Mouse (Mus musculus) hindbrain, postnatal 0 days (tissue): ENCODE measurements at regions not wholly inside any gene's neighbourhood (a gene's known extent, or its start where the extent isn't known, plus 50 kb on each side); places are given as distances from the start of the nearest gene placed in this dataset.

Experiments
- ATAC-seq: fragments of 200-750 bp; cut with Nextera tagmentation; 2 replicates; pipeline ENCODE4 v1.8.0; 2017; ENCODE audit warnings: mild to moderate bottlenecking, moderate TSS enrichment, moderate library complexity
- DNase-seq: peaks from one replicate; pipeline ENCODE4 v3.0.0-alpha.2; 2015; ENCODE audit warnings: low spot score
- H3K27ac ChIP-seq: fragments of 300-500 bp; sonication (generic); 2 replicates; pipeline ENCODE4 v1.5.1; 2014; ENCODE audit warnings: mild to moderate bottlenecking
- H3K27me3 ChIP-seq: fragments of 300-500 bp; sonication (generic); 2 replicates; pipeline ENCODE4 v1.6.1; 2014; ENCODE audit warnings: low read length, mixed read lengths; ENCODE audit not compliant: insufficient read depth
- H3K36me3 ChIP-seq: fragments of 300-500 bp; sonication (generic); 2 replicates; pipeline ENCODE4 v1.6.1; 2014; ENCODE audit warnings: low read length, mixed read lengths; ENCODE audit not compliant: insufficient read depth
- H3K4me1 ChIP-seq: fragments of 300-500 bp; sonication (generic); 2 replicates; pipeline ENCODE4 v1.6.1; 2014; ENCODE audit warnings: antibody characterized with exemption, low read length, mixed read lengths; ENCODE audit not compliant: insufficient read depth
- H3K4me2 ChIP-seq: fragments of 300-500 bp; sonication (generic); 2 replicates; pipeline ENCODE4 v1.6.1; 2014; ENCODE audit warnings: low read depth, mild to moderate bottlenecking, low read length, moderate library complexity, mixed read lengths
- H3K4me3 ChIP-seq: fragments of 300-500 bp; sonication (generic); 2 replicates; pipeline ENCODE4 v1.5.1; 2014; ENCODE audit warnings: low read length
- H3K9ac ChIP-seq: fragments of 300-500 bp; sonication (generic); replicated peaks from 2 replicates; pipeline ENCODE4 v1.6.1; 2014; ENCODE audit warnings: mild to moderate bottlenecking, low read length, moderate library complexity, mixed read lengths
- H3K9me3 ChIP-seq: fragments of 300-500 bp; sonication (generic); 2 replicates; pipeline ENCODE4 v1.6.1; 2016; ENCODE audit warnings: low read length, mixed read lengths
- CTCF ChIP-seq: IDR thresholded peaks from 2 replicates; pipeline ENCODE4 v1.5.1; 2016; ENCODE audit warnings: antibody characterized with exemption, control low read depth, low read depth
- WGBS: fragments of 180-500 bp; shearing (Covaris S2); extraction: QIAGEN DNeasy Blood & Tissue Kit; methylation state at CpG from one replicate; pipeline ENCODE4 v1.1.7; 2014; 5-methylcytosine and 5-hydroxymethylcytosine counted together

GRCm38 (mm10) chr15:24990082-24990786 is 423.3 kb downstream of the Basp1 start:
- H3K36me3 ChIP-seq, result no peaks in the 10 kb centered on the region
- H3K4me3 ChIP-seq, result no peak overlapping the region
- H3K9ac ChIP-seq, result no peak overlapping the region
- 62% methylated on average over 5 of the region's 5 CpGs for WGBS
- no peak for TF ChIP-seq CTCF
- ATAC-seq (no peak), DNase-seq (peak; percentile 63)
- H3K27ac ChIP-seq, result no peak overlapping the region
- H3K4me1 ChIP-seq, result no peaks in the 10 kb centered on the region
- H3K9me3 ChIP-seq, result no peaks in the 10 kb centered on the region
- H3K4me2 ChIP-seq, result no peak overlapping the region
- H3K27me3 ChIP-seq, result no peaks in the 10 kb centered on the region

- H3K36me3 ChIP-seq, result no peaks in the 10 kb centered on the region
- H3K4me2 ChIP-seq, result no peak overlapping the region
- TF ChIP-seq CTCF, result no peak
- H3K4me1 ChIP-seq, result no peaks in the 10 kb centered on the region
- no peaks in the 10 kb centered on the region for H3K27me3 ChIP-seq
- WGBS, result 39% methylated on average over 4 of the region's 4 CpGs
- ATAC-seq, result no peak
- H3K4me3 ChIP-seq, result no peak overlapping the region
- no peak for DNase-seq
- H3K9ac ChIP-seq, result no peak overlapping the region
- no peaks in the 10 kb centered on the region for H3K9me3 ChIP-seq
- no peak overlapping the region for H3K27ac ChIP-seq
Measured at GRCm38 (mm10) chr15:24980841-24981240, 432.7 kb downstream of the Basp1 start.

- H3K4me1 ChIP-seq, result no peaks in the 10 kb centered on the region
- DNase-seq (no peak), ATAC-seq (no peak)
- H3K9ac ChIP-seq, result no peak overlapping the region
- H3K9me3 ChIP-seq, result no peaks in the 10 kb centered on the region
- no peak for TF ChIP-seq CTCF
- 31% methylated on average over 5 of the region's 5 CpGs for WGBS
- no peaks in the 10 kb centered on the region for H3K36me3 ChIP-seq
- H3K27me3 ChIP-seq, result no peaks in the 10 kb centered on the region
- H3K4me2 ChIP-seq, result no peak overlapping the region
- H3K4me3 ChIP-seq, result no peak overlapping the region
- H3K27ac ChIP-seq, result no peak overlapping the region
Measured at GRCm38 (mm10) chr15:24972020-24972419, 441.5 kb downstream of the Basp1 start.

GRCm38 (mm10) chr15:24969391-24969812 is 444.2 kb downstream of the Basp1 start:
- no peak overlapping the region for H3K4me2 ChIP-seq
- TF ChIP-seq CTCF, result no peak
- no peaks in the 10 kb centered on the region for H3K36me3 ChIP-seq
- peak; percentile 78 for DNase-seq
- no peaks in the 10 kb centered on the region for H3K27me3 ChIP-seq
- no peak overlapping the region; the same call in 1 of the 2 replicates for H3K27ac ChIP-seq
- H3K9me3 ChIP-seq, result no peaks in the 10 kb centered on the region
- H3K4me3 ChIP-seq, result no peak overlapping the region
- 28% methylated on average over 2 of the region's 2 CpGs for WGBS
- ATAC-seq, result peak; percentile 67; the same call in 1 of the 2 replicates
- H3K9ac ChIP-seq, result no peak overlapping the region
- H3K4me1 ChIP-seq, result no peaks in the 10 kb centered on the region

- Histone ChIP-seq H3K9ac (no peak overlapping the region), H3K4me1 (no peaks in the 10 kb centered on the region), H3K36me3 (no peaks in the 10 kb centered on the region), H3K4me2 (no peak overlapping the region), H3K4me3 (no peak overlapping the region), H3K27ac (no peak overlapping the region), H3K27me3 (no peaks in the 10 kb centered on the region), H3K9me3 (no peaks in the 10 kb centered on the region)
- DNase-seq, result peak; percentile 4
- 86% methylated on average over 7 of the region's 7 CpGs for WGBS
- no peak for ATAC-seq
- no peak for TF ChIP-seq CTCF
Measured at GRCm38 (mm10) chr15:24968636-24969317, 444.8 kb downstream of the Basp1 start.

- DNase-seq, result no peak
- 69% methylated on average over 2 of the region's 2 CpGs for WGBS
- no peak overlapping the region for H3K27ac ChIP-seq
Measured at GRCm38 (mm10) chr15:24929742-24930141, 483.8 kb downstream of the Basp1 start.

GRCm38 (mm10) chr15:24911866-24912265 is 501.7 kb downstream of the Basp1 start:
- Histone ChIP-seq H3K4me2 (no peak overlapping the region), H3K27ac (no peak overlapping the region), H3K9ac (no peak overlapping the region), H3K36me3 (no peaks in the 10 kb centered on the region), H3K4me1 (no peaks in the 10 kb centered on the region), H3K27me3 (no peaks in the 10 kb centered on the region), H3K9me3 (no peaks in the 10 kb centered on the region), H3K4me3 (no peak overlapping the region)
- WGBS, result 93% methylated on average over 1 of the region's 1 CpGs
- TF ChIP-seq CTCF, result no peak
- no peak for ATAC-seq
- no peak for DNase-seq

More at GRCm38 (mm10) chr15:24929742-24930141, 483.8 kb downstream of the Basp1 start:
- no peaks in the 10 kb centered on the region for H3K9me3 ChIP-seq
- no peaks in the 10 kb centered on the region for H3K27me3 ChIP-seq
- no peak overlapping the region for H3K4me2 ChIP-seq
- no peaks in the 10 kb centered on the region for H3K4me1 ChIP-seq
- ATAC-seq, result no peak
- no peaks in the 10 kb centered on the region for H3K36me3 ChIP-seq
- TF ChIP-seq CTCF, result no peak
- no peak overlapping the region for H3K9ac ChIP-seq
- H3K4me3 ChIP-seq, result no peak overlapping the region
